Mouse (Mus musculus): ENCODE measurements at regions not wholly inside any gene's neighbourhood (a gene's known extent, or its start where the extent isn't known, plus 50 kb on each side); places are given as distances from the start of the nearest gene placed in this dataset.
A peak's percentile ranks its signal among the peaks of the same experiment; 100 is the strongest.

- H3K4me1 ChIP-seq (ENCODE audit: control insufficient read depth, insufficient read depth, low read length), result no peaks in the 10 kb centered on the region
- no peak overlapping the region for H3K27ac ChIP-seq (ENCODE audit: low read depth, low read length)
- no peak overlapping the region for H3K4me2 ChIP-seq
- no peaks in the 10 kb centered on the region for H3K27me3 ChIP-seq (ENCODE audit: control insufficient read depth, insufficient read depth, low read length)
- H3K9me3 ChIP-seq (ENCODE audit: control insufficient read depth, low read length), result no peaks in the 10 kb centered on the region
- DNase-seq (ENCODE audit: low spot score, missing footprints), result no peak
- 79% methylated on average over 2 of the region's 2 CpGs for WGBS
- ATAC-seq (ENCODE audit: low FRiP score), result no peak
- H3K36me3 ChIP-seq (ENCODE audit: control insufficient read depth, insufficient read depth, low read length), result no peaks in the 10 kb centered on the region
- H3K4me3 ChIP-seq (ENCODE audit: low read depth, low read length), result no peak overlapping the region
- H3K9ac ChIP-seq (ENCODE audit: low read length), result no peak overlapping the region
Observed at GRCm38 (mm10) chr2:11005806-11006205, 166.1 kb upstream of the Prkcq start.

GRCm38 (mm10) chr2:11011041-11011962, 160.6 kb upstream of the Prkcq start:
- Histone ChIP-seq H3K9ac (ENCODE audit: low read length) (no peak overlapping the region), H3K9me3 (ENCODE audit: control insufficient read depth, low read length) (no peaks in the 10 kb centered on the region), H3K4me2 (no peak overlapping the region), H3K4me3 (ENCODE audit: low read depth, low read length) (no peak overlapping the region), H3K4me1 (ENCODE audit: control insufficient read depth, insufficient read depth, low read length) (no peaks in the 10 kb centered on the region), H3K27me3 (ENCODE audit: control insufficient read depth, insufficient read depth, low read length) (no peaks in the 10 kb centered on the region), H3K27ac (ENCODE audit: low read depth, low read length) (no peak overlapping the region), H3K36me3 (ENCODE audit: control insufficient read depth, insufficient read depth, low read length) (no peaks in the 10 kb centered on the region)
- ATAC-seq (ENCODE audit: low FRiP score) (no peak), DNase-seq (ENCODE audit: low spot score, missing footprints) (no peak)
- 59% methylated on average over 11 of the region's 11 CpGs for WGBS

- no peak for DNase-seq (ENCODE audit: low spot score, missing footprints)
- Histone ChIP-seq H3K27me3 (ENCODE audit: control insufficient read depth, insufficient read depth, low read length) (no peaks in the 10 kb centered on the region), H3K9ac (ENCODE audit: low read length) (no peak overlapping the region), H3K4me1 (ENCODE audit: control insufficient read depth, insufficient read depth, low read length) (no peaks in the 10 kb centered on the region), H3K9me3 (ENCODE audit: control insufficient read depth, low read length) (no peaks in the 10 kb centered on the region), H3K4me2 (no peak overlapping the region), H3K4me3 (ENCODE audit: low read depth, low read length) (no peak overlapping the region), H3K36me3 (ENCODE audit: control insufficient read depth, insufficient read depth, low read length) (no peaks in the 10 kb centered on the region), H3K27ac (ENCODE audit: low read depth, low read length) (no peak overlapping the region)
- no peak for ATAC-seq (ENCODE audit: low FRiP score)
- 84% methylated on average over 4 of the region's 4 CpGs for WGBS
Observed at GRCm38 (mm10) chr2:11012312-11012860, 159.5 kb upstream of the Prkcq start.

- no peaks in the 10 kb centered on the region for H3K9me3 ChIP-seq (ENCODE audit: control insufficient read depth, low read length)
- no peak overlapping the region for H3K4me2 ChIP-seq
- no peaks in the 10 kb centered on the region for H3K4me1 ChIP-seq (ENCODE audit: control insufficient read depth, insufficient read depth, low read length)
- H3K27me3 ChIP-seq (ENCODE audit: control insufficient read depth, insufficient read depth, low read length), result no peaks in the 10 kb centered on the region
- no peak overlapping the region for H3K4me3 ChIP-seq (ENCODE audit: low read depth, low read length)
- ATAC-seq (ENCODE audit: low FRiP score), result no peak
- 94% methylated on average over 3 of the region's 3 CpGs for WGBS
- no peak overlapping the region for H3K27ac ChIP-seq (ENCODE audit: low read depth, low read length)
- H3K9ac ChIP-seq (ENCODE audit: low read length), result no peak overlapping the region
- DNase-seq (ENCODE audit: low spot score, missing footprints), result no peak
- no peaks in the 10 kb centered on the region for H3K36me3 ChIP-seq (ENCODE audit: control insufficient read depth, insufficient read depth, low read length)
Observed at GRCm38 (mm10) chr2:11013154-11013553, 158.8 kb upstream of the Prkcq start.

GRCm38 (mm10) chr2:11016446-11016845, 155.5 kb upstream of the Prkcq start:
- Histone ChIP-seq H3K9ac (ENCODE audit: low read length) (no peak overlapping the region), H3K4me1 (ENCODE audit: control insufficient read depth, insufficient read depth, low read length) (no peaks in the 10 kb centered on the region), H3K27me3 (ENCODE audit: control insufficient read depth, insufficient read depth, low read length) (no peaks in the 10 kb centered on the region), H3K27ac (ENCODE audit: low read depth, low read length) (no peak overlapping the region), H3K36me3 (ENCODE audit: control insufficient read depth, insufficient read depth, low read length) (no peaks in the 10 kb centered on the region), H3K4me2 (no peak overlapping the region), H3K4me3 (ENCODE audit: low read depth, low read length) (no peak overlapping the region), H3K9me3 (ENCODE audit: control insufficient read depth, low read length) (no peaks in the 10 kb centered on the region)
- 87% methylated on average over 1 of the region's 1 CpGs for WGBS
- no peak for ATAC-seq (ENCODE audit: low FRiP score)
- no peak for DNase-seq (ENCODE audit: low spot score, missing footprints)

- Histone ChIP-seq H3K9ac (ENCODE audit: low read length) (no peak overlapping the region), H3K4me1 (ENCODE audit: control insufficient read depth, insufficient read depth, low read length) (0 out of 2 replicates have a peak, but pooled peaks cover 2% of the 10 kb centered on the region), H3K4me3 (ENCODE audit: low read depth, low read length) (no peak overlapping the region), H3K4me2 (no peak overlapping the region), H3K36me3 (ENCODE audit: control insufficient read depth, insufficient read depth, low read length) (no peaks in the 10 kb centered on the region), H3K9me3 (ENCODE audit: control insufficient read depth, low read length) (no peaks in the 10 kb centered on the region), H3K27me3 (ENCODE audit: control insufficient read depth, insufficient read depth, low read length) (no peaks in the 10 kb centered on the region; the same call in 1 of the 2 replicates), H3K27ac (ENCODE audit: low read depth, low read length) (no peak overlapping the region)
- ATAC-seq (ENCODE audit: low FRiP score) (no peak), DNase-seq (ENCODE audit: low spot score, missing footprints) (no peak)
- WGBS, result 84% methylated on average over 4 of the region's 4 CpGs
Observed at GRCm38 (mm10) chr2:11032891-11033290, 139.0 kb upstream of the Prkcq start.

- peak; percentile 79 for DNase-seq (ENCODE audit: low spot score, missing footprints)
- H3K36me3 ChIP-seq (ENCODE audit: control insufficient read depth, insufficient read depth, low read length), result no peaks in the 10 kb centered on the region
- no peaks in the 10 kb centered on the region for H3K9me3 ChIP-seq (ENCODE audit: control insufficient read depth, low read length)
- WGBS, result 31% methylated on average over 1 of the region's 1 CpGs
- no peak overlapping the region for H3K4me2 ChIP-seq
- H3K4me1 ChIP-seq (ENCODE audit: control insufficient read depth, insufficient read depth, low read length), result 0 out of 2 replicates have a peak, but pooled peaks cover 2% of the 10 kb centered on the region
- no peaks in the 10 kb centered on the region; the same call in 1 of the 2 replicates for H3K27me3 ChIP-seq (ENCODE audit: control insufficient read depth, insufficient read depth, low read length)
- no peak overlapping the region for H3K4me3 ChIP-seq (ENCODE audit: low read depth, low read length)
- no peak for ATAC-seq (ENCODE audit: low FRiP score)
- H3K9ac ChIP-seq (ENCODE audit: low read length), result no peak overlapping the region
- H3K27ac ChIP-seq (ENCODE audit: low read depth, low read length), result no peak overlapping the region
Observed at GRCm38 (mm10) chr2:11034178-11034577, 137.7 kb upstream of the Prkcq start.

GRCm38 (mm10) chr2:11037343-11037742, 134.6 kb upstream of the Prkcq start:
- Histone ChIP-seq H3K27me3 (ENCODE audit: control insufficient read depth, insufficient read depth, low read length) (no peaks in the 10 kb centered on the region; the same call in 1 of the 2 replicates), H3K36me3 (ENCODE audit: control insufficient read depth, insufficient read depth, low read length) (no peaks in the 10 kb centered on the region), H3K4me2 (no peak overlapping the region), H3K4me1 (ENCODE audit: control insufficient read depth, insufficient read depth, low read length) (0 out of 2 replicates have a peak, but pooled peaks cover 2% of the 10 kb centered on the region), H3K9ac (ENCODE audit: low read length) (no peak overlapping the region), H3K4me3 (ENCODE audit: low read depth, low read length) (no peak overlapping the region), H3K9me3 (ENCODE audit: control insufficient read depth, low read length) (no peaks in the 10 kb centered on the region), H3K27ac (ENCODE audit: low read depth, low read length) (no peak overlapping the region)
- ATAC-seq (ENCODE audit: low FRiP score) (no peak), DNase-seq (ENCODE audit: low spot score, missing footprints) (no peak)
- WGBS, result 79% methylated on average over 10 of the region's 11 CpGs

GRCm38 (mm10) chr2:11038440-11038839, 133.5 kb upstream of the Prkcq start:
- DNase-seq (ENCODE audit: low spot score, missing footprints), result no peak
- no peaks in the 10 kb centered on the region for H3K9me3 ChIP-seq (ENCODE audit: control insufficient read depth, low read length)
- no peak for ATAC-seq (ENCODE audit: low FRiP score)
- H3K4me3 ChIP-seq (ENCODE audit: low read depth, low read length), result no peak overlapping the region
- no peaks in the 10 kb centered on the region; the same call in 1 of the 2 replicates for H3K27me3 ChIP-seq (ENCODE audit: control insufficient read depth, insufficient read depth, low read length)
- H3K4me2 ChIP-seq, result no peak overlapping the region
- 0 out of 2 replicates have a peak, but pooled peaks cover 2% of the 10 kb centered on the region for H3K4me1 ChIP-seq (ENCODE audit: control insufficient read depth, insufficient read depth, low read length)
- 61% methylated on average over 5 of the region's 5 CpGs for WGBS
- no peak overlapping the region for H3K9ac ChIP-seq (ENCODE audit: low read length)
- H3K27ac ChIP-seq (ENCODE audit: low read depth, low read length), result no peak overlapping the region
- no peaks in the 10 kb centered on the region for H3K36me3 ChIP-seq (ENCODE audit: control insufficient read depth, insufficient read depth, low read length)

Data from midbrain, embryonic 11.5 days (tissue).